Mouse (Mus musculus) forebrain, embryonic 13.5 days (tissue): ENCODE data around the gene Msl1. TPM values are rescaled to one million over a fixed set of nuclear protein-coding genes. Genes with fewer than 3 reads are reported as not detected.

ENCODE experiments used
- ATAC-seq: fragments of 200-750 bp; cut with Nextera tagmentation; 2 replicates; pipeline ENCODE4 v1.8.0; 2017
- H3K27ac ChIP-seq: fragments of 300-500 bp; sonication (generic); 2 replicates; pipeline ENCODE4 v1.5.1; 2015; ENCODE audit warnings: inconsistent platforms, mild to moderate bottlenecking, moderate library complexity
- H3K27me3 ChIP-seq: fragments of 300-500 bp; sonication (generic); 2 replicates; pipeline ENCODE4 v1.6.1; 2015; ENCODE audit warnings: mild to moderate bottlenecking, inconsistent platforms
- H3K36me3 ChIP-seq: fragments of 300-500 bp; sonication (generic); 2 replicates; pipeline ENCODE4 v1.6.1; 2015; ENCODE audit warnings: mild to moderate bottlenecking, inconsistent platforms; ENCODE audit not compliant: poor library complexity, severe bottlenecking
- H3K4me1 ChIP-seq: fragments of 300-500 bp; sonication (generic); 2 replicates; pipeline ENCODE4 v1.6.1; 2015; ENCODE audit warnings: inconsistent platforms
- H3K4me2 ChIP-seq: fragments of 300-500 bp; sonication (generic); 2 replicates; pipeline ENCODE4 v1.6.1; 2015; ENCODE audit warnings: inconsistent platforms, mild to moderate bottlenecking, moderate library complexity
- H3K4me3 ChIP-seq: fragments of 300-500 bp; sonication (generic); 2 replicates; pipeline ENCODE4 v1.5.1; 2015; ENCODE audit warnings: mild to moderate bottlenecking, inconsistent platforms
- H3K9ac ChIP-seq: fragments of 300-500 bp; sonication (generic); 2 replicates; pipeline ENCODE4 v1.6.1; 2015; ENCODE audit warnings: mild to moderate bottlenecking, inconsistent platforms
- H3K9me3 ChIP-seq: fragments of 300-500 bp; sonication (generic); replicated peaks from 2 replicates; pipeline ENCODE4 v1.6.1; 2016; ENCODE audit warnings: inconsistent platforms
- WGBS: fragments of 180-500 bp; shearing (Covaris S2); methylation state at CpG from one replicate; pipeline ENCODE4 v1.1.7; 2015; 5-methylcytosine and 5-hydroxymethylcytosine counted together
- polyA plus RNA-seq: library from polyadenylated mRNA; unstranded; fragments of >200 nt; fragmentation: Nextera tagmentation; extraction: Ambion mirVana; gene quantifications from 2 replicates; pipeline ENCODE4 v1.2.1, GENCODE M21; 2015

The Msl1 gene
- polyA plus RNA-seq, 1 experiment from 2014 or later: 31.3 TPM

DNA sequence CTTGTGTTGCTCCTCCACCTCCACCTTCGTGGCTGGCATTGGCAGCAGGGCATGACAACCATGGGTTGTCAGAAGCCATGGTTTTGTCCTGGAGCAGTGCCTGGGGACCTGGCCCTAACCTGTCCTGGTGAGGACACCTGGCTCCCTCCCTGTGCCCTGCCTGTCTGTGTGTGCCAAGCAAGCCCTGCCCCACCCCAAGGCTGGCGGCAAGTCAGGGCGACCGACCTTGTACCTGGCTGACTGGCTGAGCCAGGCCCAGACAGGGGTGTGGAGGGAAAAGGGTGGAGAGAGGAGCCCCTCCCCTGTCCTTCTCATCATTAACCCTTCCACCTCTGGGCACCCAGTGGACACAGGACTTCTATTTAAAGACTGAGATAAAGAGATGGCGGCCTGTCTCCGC lies 44.1 kb downstream of the Msl1 start:
- Histone ChIP-seq H3K27me3 (peaks cover 22% of the 10 kb centered on the region), H3K4me1 (peaks cover 29% of the 10 kb centered on the region), H3K9ac (no peak overlapping the region), H3K4me2 (no peak overlapping the region), H3K27ac (no peak overlapping the region), H3K9me3 (no peaks in the 10 kb centered on the region), H3K36me3 (peaks cover 9% of the 10 kb centered on the region), H3K4me3 (no peak overlapping the region)
- WGBS: 46% methylated on average over 6 of the region's 6 CpGs
- ATAC-seq: no peak

DNA sequence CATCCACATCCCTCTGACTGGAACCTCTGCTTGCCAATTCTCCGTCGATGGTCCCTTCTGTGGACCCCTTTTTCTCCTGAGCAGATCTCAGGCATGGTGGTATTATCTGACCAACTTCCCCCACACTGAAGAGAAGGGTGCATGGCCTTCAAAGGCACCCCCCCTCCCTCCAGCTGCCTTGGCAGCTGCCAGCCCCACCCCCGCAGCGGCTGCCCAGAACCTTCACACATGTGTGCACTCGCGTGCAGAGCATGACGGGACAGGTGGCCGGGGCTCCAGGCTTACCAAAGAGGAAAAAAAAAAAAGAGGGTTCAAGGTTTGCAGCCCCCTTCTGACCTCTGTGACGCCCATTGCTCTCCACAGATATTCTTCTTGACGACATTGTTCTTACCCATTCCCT lies 44.6 kb downstream of the Msl1 start:
- Histone ChIP-seq H3K36me3 (0 out of 2 replicates have a peak, but pooled peaks cover 4% of the 10 kb centered on the region), H3K4me3 (no peak overlapping the region), H3K9ac (no peak overlapping the region), H3K9me3 (no peaks in the 10 kb centered on the region), H3K27me3 (peaks cover 22% of the 10 kb centered on the region), H3K4me1 (peaks cover 24% of the 10 kb centered on the region), H3K4me2 (no peak overlapping the region), H3K27ac (no peak overlapping the region)
- 65% methylated on average over 8 of the region's 10 CpGs for WGBS
- no peak for ATAC-seq

DNA sequence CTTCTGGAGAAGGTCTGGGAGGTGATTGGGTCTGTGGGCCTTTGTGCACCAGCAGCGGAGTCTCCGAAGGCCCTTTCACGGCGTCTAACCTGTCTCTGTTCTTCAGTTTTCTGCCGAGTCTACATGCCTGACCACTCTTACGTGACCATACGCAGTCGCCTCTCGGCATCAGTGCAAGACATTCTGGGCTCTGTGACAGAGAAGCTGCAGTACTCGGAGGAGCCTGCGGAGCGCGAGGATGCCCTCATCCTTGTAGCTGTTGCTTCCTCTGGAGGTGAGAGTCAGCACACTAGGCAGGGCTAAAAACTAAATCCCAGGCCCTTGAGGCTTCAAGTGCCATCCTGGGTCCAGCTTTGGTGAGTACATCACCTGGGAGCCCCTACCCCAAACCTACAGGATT lies 50.7 kb downstream of the Msl1 start:
- ATAC-seq: no peak
- no peaks in the 10 kb centered on the region for H3K36me3 ChIP-seq
- 54% methylated on average over 13 of the region's 13 CpGs for WGBS

DNA sequence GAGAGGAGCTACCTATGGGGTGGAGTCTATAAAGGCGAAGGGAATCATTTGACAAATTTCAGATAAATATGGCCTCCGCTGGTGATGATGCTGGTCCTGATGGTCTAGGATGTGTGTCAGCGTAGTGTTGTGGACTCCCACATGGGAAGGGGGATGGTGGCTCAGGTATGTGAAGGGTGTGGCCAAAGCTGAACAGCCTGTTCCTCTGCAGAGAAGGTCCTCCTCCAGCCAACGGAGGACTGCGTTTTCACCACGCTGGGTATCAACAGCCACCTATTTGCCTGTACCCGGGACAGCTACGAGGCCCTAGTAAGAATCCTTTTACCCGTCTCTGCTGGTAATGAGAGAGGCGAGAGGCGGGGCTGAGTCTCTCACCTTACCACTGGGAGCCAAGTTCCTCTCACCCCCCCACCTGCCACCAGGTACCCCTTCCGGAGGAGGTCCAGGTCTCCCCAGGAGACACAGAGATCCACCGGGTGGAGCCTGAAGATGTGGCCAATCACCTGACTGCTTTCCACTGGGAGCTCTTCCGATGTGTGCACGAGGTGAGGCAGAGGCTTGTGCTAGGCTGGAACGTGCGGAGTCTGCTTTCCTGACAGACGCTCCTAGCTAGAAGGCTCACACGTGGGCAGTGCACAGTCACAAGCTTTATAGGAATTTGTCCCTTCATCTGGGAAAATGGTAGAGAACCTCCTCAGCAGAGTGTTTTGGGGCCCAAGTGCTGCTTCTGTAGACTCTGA lies 51.7 kb downstream of the Msl1 start:
- H3K9me3 ChIP-seq: no peaks in the 10 kb centered on the region
- H3K27ac ChIP-seq: no peak overlapping the region
- H3K9ac ChIP-seq: no peak overlapping the region
- no peak overlapping the region for H3K4me3 ChIP-seq
- H3K4me2 ChIP-seq: no peak overlapping the region
- H3K27me3 ChIP-seq: no peaks in the 10 kb centered on the region
- H3K36me3 ChIP-seq: no peaks in the 10 kb centered on the region
- 77% methylated on average over 19 of the region's 19 CpGs for WGBS
- H3K4me1 ChIP-seq: peaks cover 23% of the 10 kb centered on the region
- no peak for ATAC-seq

More for the DNA sequence above, 50.7 kb downstream of the Msl1 start:
- no peak overlapping the region for H3K27ac ChIP-seq
- no peaks in the 10 kb centered on the region for H3K27me3 ChIP-seq
- H3K9ac ChIP-seq: no peak overlapping the region
- H3K9me3 ChIP-seq: no peaks in the 10 kb centered on the region
- H3K4me1 ChIP-seq: peaks cover 21% of the 10 kb centered on the region
- H3K4me3 ChIP-seq: no peak overlapping the region
- H3K4me2 ChIP-seq: no peak overlapping the region

DNA sequence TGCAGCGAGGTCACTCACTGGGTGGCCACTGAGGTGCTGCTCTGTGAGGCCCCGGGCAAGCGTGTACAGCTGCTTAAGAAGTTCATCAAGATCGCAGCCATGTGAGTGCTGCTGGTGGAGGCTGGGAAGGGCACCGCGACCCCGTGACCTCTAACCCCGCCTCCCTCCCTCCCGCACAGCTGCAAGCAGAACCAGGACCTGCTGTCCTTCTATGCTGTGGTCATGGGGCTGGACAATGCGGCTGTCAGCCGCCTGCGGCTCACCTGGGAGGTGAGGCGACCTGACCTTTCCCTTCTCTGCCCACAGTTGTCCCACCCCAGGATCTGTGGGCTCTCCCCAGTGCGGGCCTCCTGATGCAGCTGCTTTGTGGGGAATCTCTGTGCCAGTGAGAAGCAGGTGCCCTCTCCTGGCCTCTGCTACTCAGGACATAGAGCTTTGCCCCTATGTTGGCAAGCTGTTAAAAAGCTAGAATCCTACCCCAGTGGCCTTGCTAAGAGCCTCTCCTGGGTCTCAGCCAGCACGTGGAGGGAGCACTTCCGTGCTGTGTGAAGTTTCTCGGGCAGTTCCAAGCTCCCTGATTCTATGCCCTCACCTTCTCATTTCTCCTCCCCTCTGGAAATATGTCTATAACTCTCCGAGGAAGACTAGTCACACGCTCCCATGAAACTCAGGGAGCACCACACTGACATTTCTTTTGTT lies 54.0 kb downstream of the Msl1 start:
- H3K4me3 ChIP-seq: no peak overlapping the region
- no peaks in the 10 kb centered on the region for H3K9me3 ChIP-seq
- no peak for ATAC-seq
- no peaks in the 10 kb centered on the region for H3K27me3 ChIP-seq
- 0 out of 2 replicates have a peak overlapping the region, but pooled peaks have one; percentile 27 for H3K9ac ChIP-seq
- no peak overlapping the region for H3K27ac ChIP-seq
- WGBS: 8% methylated on average over 19 of the region's 19 CpGs
- H3K4me1 ChIP-seq: peaks cover 23% of the 10 kb centered on the region
- H3K36me3 ChIP-seq: no peaks in the 10 kb centered on the region
- H3K4me2 ChIP-seq: peak overlapping the region; percentile 42; the same call in 1 of the 2 replicates

DNA sequence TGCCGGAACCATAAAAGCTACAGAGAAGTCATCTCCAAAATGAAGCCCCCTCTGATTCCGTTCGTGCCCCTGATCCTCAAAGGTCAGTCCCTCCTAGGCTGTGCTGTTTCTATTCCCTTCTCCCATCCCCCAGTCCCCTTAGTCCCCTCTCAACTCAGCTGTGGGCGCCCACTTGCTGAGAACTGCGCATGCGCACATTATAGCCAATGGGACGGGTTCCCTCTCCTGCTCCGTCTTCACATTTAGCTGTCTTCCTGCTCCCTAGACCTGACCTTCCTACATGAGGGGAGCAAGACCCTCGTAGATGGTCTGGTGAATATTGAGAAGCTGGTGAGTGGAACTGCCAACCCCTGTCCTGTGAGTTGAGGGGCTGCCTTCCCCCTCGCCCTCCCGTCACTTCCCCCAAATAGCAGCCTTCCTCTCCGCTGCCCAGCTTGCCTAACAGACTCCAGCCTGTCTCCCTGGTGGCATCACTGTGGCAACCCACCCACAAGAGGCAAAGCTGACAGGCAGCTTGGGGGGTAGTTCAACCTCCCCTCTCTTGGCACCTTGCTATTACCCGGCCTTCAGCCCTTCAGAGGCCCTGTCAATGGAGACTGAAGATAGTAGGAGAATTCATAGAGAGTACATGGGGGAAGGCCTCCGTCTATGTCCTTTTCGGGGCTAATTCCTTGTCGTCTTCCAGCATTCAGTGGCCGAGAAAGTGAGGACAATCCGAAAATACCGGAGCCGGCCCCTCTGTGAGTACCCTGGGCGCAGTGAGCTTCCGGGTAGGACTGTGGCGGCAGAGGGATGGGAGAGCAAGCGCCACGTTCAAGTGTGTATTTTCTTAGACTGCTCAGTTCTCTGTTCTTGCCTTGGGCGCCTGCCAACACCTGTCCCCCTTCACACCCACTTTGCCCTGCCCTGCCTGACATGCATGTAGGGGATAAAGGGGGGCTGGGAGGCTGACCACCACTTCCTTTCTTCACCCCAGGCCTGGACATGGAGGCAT lies 55.1 kb downstream of the Msl1 start:
- Histone ChIP-seq H3K4me1 (peaks cover 23% of the 10 kb centered on the region), H3K36me3 (no peaks in the 10 kb centered on the region), H3K27me3 (no peaks in the 10 kb centered on the region), H3K4me3 (no peak overlapping the region), H3K9ac (0 out of 2 replicates have a peak overlapping the region, but pooled peaks have one; percentile 2), H3K9me3 (no peaks in the 10 kb centered on the region), H3K4me2 (peak overlapping the region; percentile 42), H3K27ac (no peak overlapping the region)
- no peak for ATAC-seq
- 59% methylated on average over 26 of the region's 26 CpGs for WGBS

DNA sequence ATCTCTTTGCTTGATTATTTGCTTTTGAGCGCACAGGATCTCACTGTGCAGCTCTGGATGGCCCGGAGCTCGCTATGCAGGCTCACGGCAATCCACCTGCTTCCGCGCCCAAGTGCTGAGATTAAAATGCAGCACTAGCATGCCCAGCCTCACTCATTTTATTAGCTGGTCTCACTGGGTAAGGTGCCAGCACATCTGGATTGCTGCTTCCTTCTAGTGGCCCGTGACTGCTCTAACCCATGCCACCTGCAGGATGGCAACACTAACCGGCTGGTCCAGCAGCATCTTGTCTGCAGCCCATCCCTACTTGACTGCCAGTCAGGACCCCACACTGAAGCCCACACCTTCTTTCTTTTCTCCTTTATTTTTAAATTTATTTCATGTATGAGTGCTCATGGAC lies 58.8 kb downstream of the Msl1 start:
- no peaks in the 10 kb centered on the region for H3K36me3 ChIP-seq
- H3K4me1 ChIP-seq: peaks cover 21% of the 10 kb centered on the region
- H3K4me2 ChIP-seq: no peak overlapping the region
- H3K4me3 ChIP-seq: no peak overlapping the region
- H3K9me3 ChIP-seq: no peaks in the 10 kb centered on the region
- H3K9ac ChIP-seq: no peak overlapping the region
- 89% methylated on average over 8 of the region's 8 CpGs for WGBS
- H3K27ac ChIP-seq: no peak overlapping the region
- no peaks in the 10 kb centered on the region for H3K27me3 ChIP-seq
- no peak for ATAC-seq

DNA sequence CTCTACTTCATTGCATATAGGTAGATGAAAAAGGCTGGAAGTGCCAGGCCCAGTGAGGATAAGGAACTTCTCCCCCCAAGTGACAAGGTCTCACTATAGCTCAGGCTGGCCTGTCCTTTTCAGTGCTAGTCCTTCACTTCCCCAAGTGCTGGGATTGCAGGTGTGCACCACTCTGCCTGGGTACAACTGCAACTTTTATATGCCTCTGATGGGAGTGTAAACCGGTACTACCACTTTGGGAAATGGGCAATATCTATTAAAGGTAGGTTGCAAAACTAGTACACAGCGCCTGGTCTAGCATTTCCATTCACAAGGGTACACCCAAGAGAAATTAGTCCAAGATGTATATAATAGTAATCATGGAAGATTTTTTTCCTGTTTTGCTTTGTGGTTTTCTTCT lies 59.3 kb downstream of the Msl1 start:
- H3K27me3 ChIP-seq: no peaks in the 10 kb centered on the region
- no peaks in the 10 kb centered on the region for H3K36me3 ChIP-seq
- 90% methylated on average over 2 of the region's 2 CpGs for WGBS
- H3K4me2 ChIP-seq: no peak overlapping the region
- H3K9ac ChIP-seq: no peak overlapping the region
- peaks cover 15% of the 10 kb centered on the region for H3K4me1 ChIP-seq
- H3K4me3 ChIP-seq: no peak overlapping the region
- H3K9me3 ChIP-seq: no peaks in the 10 kb centered on the region
- H3K27ac ChIP-seq: no peak overlapping the region
- ATAC-seq: no peak

Other genes with a start within 250 kb of the Msl1 start
- not detected in 2 replicates for gene Ikzf3, start 249.5 kb upstream of the Msl1 start, polyA plus RNA-seq
- gene Zpbp2, start 244.4 kb upstream of the Msl1 start, polyA plus RNA-seq: not detected in 2 replicates
- 77.3 and 88.0 TPM in 2 replicates for gene Ormdl3, start 208.1 kb upstream of the Msl1 start, polyA plus RNA-seq
- not detected in 2 replicates for gene Lrrc3c, start 197.2 kb upstream of the Msl1 start, polyA plus RNA-seq
- gene Gm12355, start 169.9 kb upstream of the Msl1 start, polyA plus RNA-seq: 1.2 and 1.3 TPM in 2 replicates
- not detected in 2 replicates for gene Gsdma3, start 169.2 kb upstream of the Msl1 start, polyA plus RNA-seq
- not detected in 2 replicates for gene Gsdma2, start 148.8 kb upstream of the Msl1 start, polyA plus RNA-seq
- not detected in 2 replicates for gene Gsdma, start 131.2 kb upstream of the Msl1 start, polyA plus RNA-seq
- gene Psmd3, start 113.0 kb upstream of the Msl1 start, polyA plus RNA-seq: 187 and 198 TPM in 2 replicates
- gene Csf3, start 94.3 kb upstream of the Msl1 start, polyA plus RNA-seq: 0.12 TPM in 1 of 2 replicates, not detected in the other
- 79.0 and 86.0 TPM in 2 replicates for gene Med24, start 66.1 kb upstream of the Msl1 start, polyA plus RNA-seq
- 93.5 and 95.2 TPM in 2 replicates for gene Thra, start 54.9 kb upstream of the Msl1 start, polyA plus RNA-seq
- gene Nr1d1, start 20.2 kb upstream of the Msl1 start, polyA plus RNA-seq: 2.1 and 2.3 TPM in 2 replicates
- gene Casc3, start 9.4 kb downstream of the Msl1 start, polyA plus RNA-seq: 46.4 and 51.1 TPM in 2 replicates
- 2.4 and 3.0 TPM in 2 replicates for gene Rapgefl1, start 41.3 kb downstream of the Msl1 start, polyA plus RNA-seq
- gene Wipf2, start 68.1 kb downstream of the Msl1 start, polyA plus RNA-seq: 5.0 and 5.4 TPM in 2 replicates
- 23.0 and 26.9 TPM in 2 replicates for gene Cdc6, start 112.3 kb downstream of the Msl1 start, polyA plus RNA-seq
- gene Rara, start 132.3 kb downstream of the Msl1 start, polyA plus RNA-seq: 8.7 and 10.2 TPM in 2 replicates
- gene Gjd3, start 187.5 kb downstream of the Msl1 start, polyA plus RNA-seq: 0.21 TPM in 1 of 2 replicates, not detected in the other
- 276 and 284 TPM in 2 replicates for gene Top2a, start 228.7 kb downstream of the Msl1 start, polyA plus RNA-seq
- gene Igfbp4, start 245.7 kb downstream of the Msl1 start, polyA plus RNA-seq: 131 TPM in 2 replicates